Mouse (Mus musculus) CD4-positive naive resting alpha-beta T cell, adult 76 days (primary cell): ENCODE measurements around the gene Tial1. TPM values are rescaled to one million over a fixed set of nuclear protein-coding genes. Genes with fewer than 3 reads are reported as not detected.

Source experiments
- total RNA-seq: library from RNA; stranded (reverse); gene quantifications from one replicate; pipeline ENCODE4 v1.2.4, GENCODE M21; 2023

Gene Tial1
- total RNA-seq, result 152 TPM

GRCm38 (mm10) chr7:128461285-128462215 lies at the start of gene Tial1:
Tial1 (minus strand) TSS chr7:128461717.

GRCm38 (mm10) chr7:128417930-128418779 lies 43.4 kb downstream of the Tial1 start, which contains the start of gene Rgs10:
Rgs10 (minus strand) TSS chr7:128418758.

Other genes starting within 250 kb of the Tial1 start
- gene Armc5, start 224.4 kb downstream of the Tial1 start, total RNA-seq, result 34.0 TPM
- 4.4 TPM for gene 9130023H24Rik, start 223.7 kb downstream of the Tial1 start, total RNA-seq
- 2.7 TPM for gene Tgfb1i1, start 214.9 kb downstream of the Tial1 start, total RNA-seq
- gene Slc5a2, start 196.1 kb downstream of the Tial1 start, total RNA-seq, result not detected
- 23.5 TPM for gene BC017158, start 163.5 kb downstream of the Tial1 start, total RNA-seq
- gene Rgs10, start 43.0 kb downstream of the Tial1 start, total RNA-seq, result 344 TPM
- 37.6 TPM for gene Bag3, start 61.9 kb upstream of the Tial1 start, total RNA-seq
- gene Inpp5f, start 149.6 kb upstream of the Tial1 start, total RNA-seq, result 37.8 TPM